Mouse (Mus musculus) hematopoietic stem cell, adult 5-6 weeks (primary cell): Measurements from ENCODE around the gene Ldhal6b. TPM values are rescaled to one million over a fixed set of nuclear protein-coding genes. Genes with fewer than 3 reads are reported as not detected.

Experiments
- ATAC-seq, 2 experiments: fragments of 125-278 bp in 1 of 2; replicated peaks in 1 of 2; 2 replicates each; pipeline ENCODE4 v1.8.0; 2016 to 2017; ENCODE audit warnings: inconsistent platforms in 2 of 2, mild to moderate bottlenecking in 2 of 2, moderate number of reproducible peaks in 2 of 2, low read depth in 1 of 2, moderate TSS enrichment in 1 of 2; ENCODE audit not compliant: low FRiP score in 2 of 2, poor library complexity in 2 of 2, severe bottlenecking in 2 of 2, insufficient read depth in 1 of 2, low TSS enrichment in 1 of 2
- total RNA-seq: library from RNA; stranded (forward); fragments of 172-1452, 232-1000 nt; gene quantifications from 2 replicates; pipeline ENCODE4 v1.2.3, GENCODE M21; 2017

Ldhal6b gene
- total RNA-seq, 1 experiment from 2014 or later = not detected

GRCm38 (mm10) chr17:5386885-5387545 is 31.6 kb downstream of the Ldhal6b start:
- ATAC-seq = no peak

GRCm38 (mm10) chr17:5385694-5386093 is 32.9 kb downstream of the Ldhal6b start:
- no peak for ATAC-seq

- ATAC-seq = peak; percentile 51 to 69; a peak in 2 of 4 replicates
Measured at GRCm38 (mm10) chr17:5377930-5378310, 40.6 kb downstream of the Ldhal6b start.

GRCm38 (mm10) chr17:5377151-5377929 is 41.2 kb downstream of the Ldhal6b start:
- no peak for ATAC-seq

GRCm38 (mm10) chr17:5372951-5373350 is 45.6 kb downstream of the Ldhal6b start:
- no peak for ATAC-seq

- no peak for ATAC-seq
Measured at GRCm38 (mm10) chr17:5371521-5371920, 47.0 kb downstream of the Ldhal6b start.

GRCm38 (mm10) chr17:5371032-5371431 is 47.5 kb downstream of the Ldhal6b start:
- ATAC-seq = no peak

Other genes with a start within 250 kb of the Ldhal6b start
- gene Tmem242, start 21.5 kb upstream of the Ldhal6b start, total RNA-seq = 25.4 and 54.9 TPM in 2 replicates
- 1.3 and 1.5 TPM in 2 replicates for gene Zdhhc14, start 73.8 kb upstream of the Ldhal6b start, total RNA-seq